Mouse (Mus musculus) embryo, embryonic 9.5 days (tissue): ENCODE data around the gene Lasp1.

Experiments
- DNase-seq: peaks from one replicate; pipeline ENCODE4 v3.0.0-alpha.2; 2017; ENCODE audit errors: extremely low spot score

Lasp1 gene

DNA sequence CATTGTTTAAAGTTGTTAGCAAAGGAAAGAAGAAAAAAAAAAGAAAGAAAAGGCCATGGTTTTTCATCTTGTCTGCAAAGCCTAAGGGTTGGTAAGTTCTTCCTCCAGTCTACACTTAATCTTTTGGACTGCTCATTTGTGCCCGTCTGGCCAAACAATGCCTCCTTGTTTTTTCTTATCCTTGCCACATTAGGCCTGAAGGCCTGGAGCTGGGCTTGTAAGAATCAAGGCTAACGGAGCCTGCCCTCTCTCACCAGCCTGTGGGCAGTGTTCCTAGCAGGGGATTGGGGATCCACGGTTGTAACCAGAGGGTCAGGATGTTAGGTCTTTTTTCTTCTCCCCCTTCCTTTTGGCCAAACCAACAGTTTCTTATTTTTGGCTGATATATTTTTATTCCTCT is 12.2 kb downstream of the Lasp1 start:
- DNase-seq: no peak

DNA sequence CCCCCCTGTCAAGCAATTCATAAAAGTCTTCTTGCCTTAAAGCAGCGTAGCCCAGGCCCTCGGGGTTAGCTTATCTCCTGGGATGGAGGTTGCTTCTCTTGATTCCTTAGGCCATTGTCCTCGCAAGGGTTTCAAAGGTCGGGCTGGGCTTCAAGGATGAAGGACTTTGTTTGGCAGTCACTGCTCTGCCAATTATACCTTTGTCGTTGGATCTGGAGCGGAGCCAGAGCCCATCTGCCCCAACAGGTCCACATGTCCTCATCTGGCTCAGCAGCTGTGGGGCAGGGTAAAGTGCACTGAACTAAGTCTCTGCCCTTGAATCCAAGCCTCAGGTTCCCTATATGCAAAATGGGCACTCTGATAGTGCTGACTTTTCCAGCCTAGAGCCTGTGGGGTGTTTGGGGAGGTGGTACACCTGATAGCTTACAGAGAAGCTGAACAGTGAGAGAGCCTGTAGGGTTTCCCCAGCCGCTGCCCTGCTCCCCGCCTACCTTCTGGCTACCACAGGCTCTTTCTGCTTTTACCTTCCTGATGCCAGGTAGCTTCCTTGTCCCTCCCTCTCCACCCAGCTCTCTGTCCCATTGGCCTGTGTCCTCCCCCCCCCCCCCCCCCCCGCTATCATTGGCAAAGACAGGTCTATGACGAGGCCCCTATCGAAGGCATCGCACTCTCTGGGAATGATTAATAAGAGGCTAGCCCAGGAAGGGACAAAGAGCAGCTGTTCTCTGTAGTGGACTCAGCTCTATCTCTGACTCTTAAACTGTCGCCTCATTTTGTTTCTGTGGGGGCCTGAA is 13.0 kb downstream of the Lasp1 start:
- DNase-seq: peak; percentile 31

DNA sequence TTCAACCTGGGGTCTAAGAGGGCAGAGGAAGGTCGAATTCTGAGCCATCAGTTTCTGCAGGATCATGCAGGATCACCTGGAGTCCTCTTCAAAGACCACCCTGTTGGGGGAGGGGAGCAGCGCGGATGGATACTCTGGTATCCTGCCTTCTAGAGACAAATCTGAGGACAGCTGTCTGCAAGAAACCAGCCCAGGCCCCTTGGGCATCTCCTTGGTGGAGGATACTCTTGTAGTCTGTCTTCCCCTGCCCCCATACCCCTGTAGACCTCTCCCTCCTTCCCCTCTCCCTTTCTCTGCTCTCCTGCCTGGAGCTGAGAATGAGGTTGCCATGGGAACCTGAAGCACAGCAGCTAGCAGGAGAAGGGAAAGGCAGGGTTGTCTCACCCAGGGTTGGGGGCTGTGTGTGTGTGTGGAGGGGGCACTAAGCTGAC is 13.7 kb downstream of the Lasp1 start:
- DNase-seq: peak; percentile 76

- no peak for DNase-seq
These were observed 14.3 kb downstream of the Lasp1 start for GRCm38 (mm10) chr11:97813085-97813484.

DNA sequence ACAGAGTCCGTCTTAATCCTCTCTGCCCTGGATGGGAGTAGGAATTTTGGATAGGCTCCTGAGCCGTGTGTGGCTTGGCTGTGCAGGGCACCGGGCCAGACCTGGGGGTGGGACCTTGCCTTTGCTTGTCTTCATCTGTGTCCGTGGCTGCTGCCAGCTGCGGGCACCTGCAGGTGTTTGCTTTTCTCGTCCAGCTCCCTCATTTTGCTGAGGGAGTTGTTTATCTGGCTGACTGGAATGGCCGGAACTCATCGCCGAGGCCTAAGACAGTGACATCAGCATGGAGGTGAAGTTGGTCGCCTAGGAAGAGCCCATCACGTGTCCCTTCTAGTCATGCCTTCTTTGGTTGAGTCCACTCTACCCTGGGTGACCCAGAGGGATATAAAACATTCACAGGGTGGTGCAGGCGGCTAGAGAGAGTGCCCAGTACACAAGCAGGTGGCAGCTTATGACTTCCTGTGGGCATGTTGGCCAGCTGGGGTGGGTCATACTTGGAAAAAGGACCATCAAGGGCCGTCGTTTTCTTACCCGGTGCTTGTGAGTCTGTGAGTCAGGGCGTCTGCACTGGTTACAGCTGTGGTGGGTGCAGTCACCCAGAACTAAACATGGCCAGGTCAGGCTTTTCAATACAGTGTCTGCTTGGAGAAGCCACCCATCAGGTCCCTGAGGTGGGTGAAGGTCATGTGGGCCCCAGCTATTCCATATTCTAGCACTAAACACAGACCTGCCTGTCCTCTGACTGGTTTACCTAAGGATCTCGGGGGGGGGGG is 15.1 kb downstream of the Lasp1 start:
- DNase-seq: no peak

DNA sequence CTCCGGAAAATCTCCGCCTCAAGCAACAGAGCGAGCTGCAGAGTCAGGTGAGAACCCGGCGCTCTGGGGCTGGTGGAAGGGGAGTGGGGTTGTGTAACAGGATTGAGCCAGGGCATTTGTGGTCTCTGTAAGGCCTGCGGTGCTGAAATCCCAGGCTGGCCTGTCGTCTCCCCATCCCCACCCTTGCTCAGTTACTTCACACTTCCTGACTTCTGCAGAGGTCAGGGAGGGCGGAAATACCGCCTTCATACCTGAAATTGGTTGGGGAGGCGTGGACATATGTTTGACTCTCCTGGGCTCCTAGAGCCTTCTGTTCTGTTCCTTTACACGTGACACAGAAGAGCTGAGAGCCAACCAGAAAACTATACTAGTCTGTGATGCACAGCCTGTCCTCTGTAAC is 16.9 kb downstream of the Lasp1 start:
- DNase-seq: no peak

- DNase-seq: no peak
These were observed 17.4 kb downstream of the Lasp1 start for GRCm38 (mm10) chr11:97816176-97816575.

DNA sequence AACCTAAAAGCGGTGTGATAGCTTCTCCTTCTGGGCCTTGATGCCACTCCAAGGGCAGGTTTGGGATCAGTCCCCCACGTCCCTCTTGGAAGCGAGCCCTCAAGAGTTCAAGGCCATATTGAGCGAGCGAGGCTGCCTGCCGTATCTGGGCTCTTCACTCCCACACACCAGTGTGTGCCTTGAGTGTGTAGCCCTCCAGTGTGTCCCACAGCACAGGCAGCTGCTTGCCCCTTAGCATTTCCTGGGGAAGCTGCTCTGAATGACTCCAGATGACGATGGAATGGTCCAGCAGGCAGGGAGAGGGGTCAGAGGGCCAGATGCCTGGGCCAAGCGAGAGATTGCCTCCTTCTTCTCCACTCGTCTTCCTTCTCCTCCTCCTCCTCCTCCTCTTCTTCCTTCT is 18.1 kb downstream of the Lasp1 start:
- peak; percentile 70 for DNase-seq

DNA sequence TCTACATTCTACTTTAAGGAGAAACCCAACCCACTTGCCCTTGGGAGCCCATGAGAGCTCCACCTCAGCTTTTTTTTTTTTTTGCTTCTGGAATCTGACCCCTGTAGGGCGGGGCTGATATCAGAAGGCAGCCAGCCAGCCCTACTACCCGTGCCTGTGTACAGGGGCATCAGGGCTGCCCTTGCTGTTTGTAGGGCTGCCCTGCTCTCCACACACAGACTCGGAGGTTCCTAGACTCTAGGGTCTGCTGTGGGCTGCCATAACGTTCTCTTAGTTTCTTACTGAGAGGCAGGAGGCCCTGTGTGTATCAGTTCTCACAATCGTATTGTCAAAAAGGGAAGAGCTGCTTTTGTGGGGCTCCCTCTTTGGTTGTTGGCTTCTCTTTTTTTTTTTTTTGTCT is 18.6 kb downstream of the Lasp1 start:
- DNase-seq: no peak

DNA sequence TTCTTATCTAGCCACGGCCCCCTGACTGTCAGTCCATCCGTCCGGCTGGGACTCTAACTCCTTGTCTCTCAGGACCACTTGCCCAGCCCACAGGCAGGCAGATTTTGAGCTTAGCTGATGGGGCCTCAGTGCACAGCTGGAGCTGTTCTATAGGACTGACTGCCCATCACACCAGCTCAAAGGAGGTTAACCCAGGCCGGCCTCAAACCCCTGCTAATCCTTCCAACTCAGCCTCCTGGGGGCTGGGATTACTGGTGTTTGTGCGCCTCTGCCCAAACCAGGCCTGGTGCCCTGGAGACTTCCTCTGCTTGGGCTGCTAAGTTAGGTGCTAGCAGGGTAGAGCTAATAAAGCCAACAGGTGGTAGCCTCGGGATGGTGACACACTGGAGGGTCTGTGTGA is 19.2 kb downstream of the Lasp1 start:
- no peak for DNase-seq

GRCm38 (mm10) chr11:97818571-97818970 is 19.8 kb downstream of the Lasp1 start:
- peak; percentile 80 for DNase-seq

DNA sequence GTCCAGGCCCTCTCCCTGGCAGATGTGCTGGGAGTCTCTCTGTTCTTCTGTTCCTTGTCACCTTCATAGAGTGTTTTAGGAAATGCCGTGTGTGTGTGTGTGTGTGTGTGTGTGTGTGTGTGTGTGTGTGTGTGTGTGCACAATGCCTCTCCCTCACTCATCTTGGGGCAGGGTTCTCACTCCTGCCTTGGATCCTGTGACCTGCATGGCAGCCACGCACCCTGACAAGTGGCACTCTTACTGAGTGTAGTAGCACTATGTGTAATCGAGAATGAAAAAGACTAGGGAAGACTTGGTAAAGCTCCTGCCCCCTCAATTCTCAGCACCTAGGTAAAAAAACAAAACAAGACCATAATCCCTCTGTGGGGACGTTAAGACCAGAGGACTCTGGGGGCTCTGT is 20.3 kb downstream of the Lasp1 start:
- no peak for DNase-seq

- DNase-seq: no peak
These were observed 21.1 kb downstream of the Lasp1 start for GRCm38 (mm10) chr11:97819923-97820322.

GRCm38 (mm10) chr11:97820840-97821239 is 22.0 kb downstream of the Lasp1 start:
- DNase-seq: no peak

DNA sequence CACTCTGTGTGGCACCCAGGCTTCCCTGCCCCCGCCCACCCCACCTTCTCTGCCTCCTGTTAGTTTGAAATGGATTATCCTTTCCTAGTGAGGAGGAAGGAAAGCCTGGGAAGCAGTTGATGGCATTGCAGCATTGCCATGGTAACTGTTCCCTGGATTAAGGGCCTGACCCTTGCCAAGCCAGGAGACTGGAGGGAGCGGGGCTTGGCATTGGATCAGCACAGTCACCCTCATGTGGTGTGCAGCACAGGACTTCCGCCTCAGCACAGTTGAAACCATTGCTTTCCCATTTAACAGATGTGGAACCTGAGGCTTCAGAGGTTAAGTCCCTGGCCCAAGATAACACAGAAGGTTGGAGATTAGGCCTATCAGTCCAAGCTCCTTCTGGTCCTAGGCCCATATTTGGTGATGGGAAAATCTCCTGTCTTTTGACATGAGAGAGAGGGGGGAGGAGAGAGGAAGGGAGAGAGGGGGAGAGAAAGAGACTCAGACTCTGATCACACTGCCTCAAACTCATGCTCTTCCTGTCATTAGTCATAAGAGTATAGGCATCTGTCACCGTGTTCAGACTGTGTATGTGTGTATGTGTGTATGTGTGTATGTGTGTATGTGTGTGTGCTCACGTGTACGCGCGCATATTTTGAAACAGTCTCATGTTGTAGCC is 22.7 kb downstream of the Lasp1 start:
- no peak for DNase-seq

GRCm38 (mm10) chr11:97822840-97823603 is 24.2 kb downstream of the Lasp1 start:
- no peak for DNase-seq

DNA sequence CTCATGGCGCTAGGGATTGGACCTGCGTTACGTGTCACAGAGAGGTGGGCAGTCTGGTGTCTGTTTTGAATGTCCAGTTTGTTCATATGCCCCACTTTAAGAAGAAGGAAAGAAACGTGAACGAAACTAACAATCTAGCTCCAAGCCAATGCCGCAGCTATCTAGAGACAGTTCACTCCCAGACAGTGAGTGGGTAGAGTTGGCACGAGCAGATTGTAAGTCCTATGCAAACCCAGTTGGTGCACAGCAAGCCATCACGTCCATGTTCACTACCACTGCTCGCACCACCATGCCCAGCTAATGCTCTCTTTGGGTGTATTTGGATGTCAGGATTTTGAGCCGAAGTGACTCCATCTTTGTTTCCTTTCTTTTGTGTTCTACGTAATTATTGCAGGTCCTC is 25.4 kb downstream of the Lasp1 start:
- no peak for DNase-seq

DNA sequence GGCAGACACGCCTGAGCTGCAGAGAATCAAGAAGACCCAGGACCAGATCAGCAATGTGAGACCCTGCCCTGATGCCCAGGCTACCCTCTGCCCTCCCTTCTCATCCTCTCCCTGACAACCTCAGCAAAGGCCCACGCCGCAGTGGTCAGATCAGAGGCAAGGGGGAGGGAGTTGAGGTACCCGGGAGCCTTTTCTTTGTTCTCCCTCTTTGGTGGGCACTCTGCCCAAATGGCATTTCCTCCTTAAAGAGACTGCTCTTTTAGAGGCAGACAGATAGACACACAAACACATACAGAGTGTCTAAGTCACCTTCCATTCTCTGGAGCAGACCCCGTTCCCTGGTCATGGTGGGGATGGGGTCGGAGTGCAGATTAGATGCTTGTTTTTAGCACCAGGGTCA is 26.1 kb downstream of the Lasp1 start:
- no peak for DNase-seq

- DNase-seq: no peak
These were observed 26.5 kb downstream of the Lasp1 start for GRCm38 (mm10) chr11:97825295-97825694.

GRCm38 (mm10) chr11:97825971-97826370 is 27.2 kb downstream of the Lasp1 start:
- no peak for DNase-seq

GRCm38 (mm10) chr11:97826414-97826813 is 27.6 kb downstream of the Lasp1 start:
- no peak for DNase-seq

GRCm38 (mm10) chr11:97827654-97828053 is 28.9 kb downstream of the Lasp1 start:
- no peak for DNase-seq
